Mouse (Mus musculus) stomach, postnatal 0 days (tissue): ENCODE measurements at regions not wholly inside any gene's neighbourhood (a gene's known extent, or its start where the extent isn't known, plus 50 kb on each side); places are given as distances from the start of the nearest gene placed in this dataset.

Experiments
- CTCF ChIP-seq: IDR thresholded peaks from 2 replicates; pipeline ENCODE4 v1.5.1; 2016; ENCODE audit warnings: antibody characterized with exemption, low read depth, mild to moderate bottlenecking, moderate library complexity
- EP300 ChIP-seq: optimal IDR thresholded peaks from 2 replicates; pipeline ENCODE3; 2016; ENCODE audit warnings: antibody characterized with exemption

GRCm38 (mm10) chr2:172789260-172789659 is 150.9 kb downstream of the Bmp7 start:
- TF ChIP-seq CTCF (no peak), EP300 (peak; percentile 56)
